Mouse (Mus musculus) heart, embryonic 10.5 days (tissue): ENCODE results near the gene Pbld1. TPM values are rescaled to one million over a fixed set of nuclear protein-coding genes. Genes with fewer than 3 reads are reported as not detected.

Source experiments
- DNase-seq: peaks from one replicate; pipeline ENCODE4 v3.0.0-alpha.2; 2017; ENCODE audit warnings: low spot score
- H3K27ac ChIP-seq: fragments of 300-500 bp; sonication (generic); 2 replicates; pipeline ENCODE4 v1.5.1; 2016; ENCODE audit warnings: mild to moderate bottlenecking
- H3K27me3 ChIP-seq: fragments of 300-500 bp; sonication (generic); 2 replicates; pipeline ENCODE4 v1.6.1; 2016; ENCODE audit warnings: mild to moderate bottlenecking; ENCODE audit not compliant: poor library complexity, insufficient read depth, severe bottlenecking
- H3K36me3 ChIP-seq: fragments of 300-500 bp; sonication (generic); 2 replicates; pipeline ENCODE4 v1.6.1; 2016; ENCODE audit warnings: mild to moderate bottlenecking, moderate library complexity
- H3K4me1 ChIP-seq: fragments of 300-500 bp; sonication (generic); 2 replicates; pipeline ENCODE4 v1.6.1; 2016; ENCODE audit warnings: mild to moderate bottlenecking
- H3K4me3 ChIP-seq: fragments of 300-500 bp; sonication (generic); 2 replicates; pipeline ENCODE4 v1.5.1; 2016; ENCODE audit warnings: mild to moderate bottlenecking, moderate library complexity
- H3K9me3 ChIP-seq: fragments of 300-500 bp; sonication (generic); 2 replicates; pipeline ENCODE4 v1.6.1; 2016; ENCODE audit warnings: mild to moderate bottlenecking, moderate library complexity
- WGBS: fragments of 180-500 bp; shearing (Covaris S2); methylation state at CpG from one replicate; pipeline ENCODE4 v1.1.7; 2016; 5-methylcytosine and 5-hydroxymethylcytosine counted together
- polyA plus RNA-seq: library from polyadenylated mRNA; unstranded; fragments of >200 nt; fragmentation: Nextera tagmentation; extraction: Ambion mirVana; gene quantifications from 2 replicates; pipeline ENCODE4 v1.2.1, GENCODE M21; 2016

Pbld1 gene
- polyA plus RNA-seq, 1 experiment from 2014 or later, result 1.7 TPM

DNA sequence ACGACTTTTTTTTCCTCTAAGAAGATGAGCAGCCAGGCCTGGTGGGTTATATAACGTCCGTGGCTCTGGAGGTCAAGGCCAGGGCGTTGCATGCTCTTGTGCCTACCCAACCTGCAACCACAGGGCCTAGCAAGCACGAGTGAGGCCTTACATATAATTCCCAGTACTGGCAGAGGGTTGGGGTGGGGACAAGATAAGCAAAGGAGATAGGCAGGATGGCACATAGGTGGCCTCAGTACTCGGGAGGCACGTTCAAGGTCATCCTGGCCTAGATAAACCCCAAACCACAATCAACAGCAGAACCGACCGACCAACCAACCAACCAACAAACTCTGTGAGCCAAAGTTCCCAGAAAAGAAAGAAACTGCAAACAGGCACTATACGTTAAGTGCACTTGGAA lies 26.3 kb downstream of the Pbld1 start:
- H3K4me1 ChIP-seq, result peaks cover 16% of the 10 kb centered on the region
- H3K27ac ChIP-seq, result no peak overlapping the region
- H3K36me3 ChIP-seq, result no peaks in the 10 kb centered on the region
- H3K27me3 ChIP-seq, result peaks cover 13% of the 10 kb centered on the region; the same call in 1 of the 2 replicates
- 78% methylated on average over 10 of the region's 10 CpGs for WGBS
- no peak overlapping the region for H3K4me3 ChIP-seq
- no peaks in the 10 kb centered on the region for H3K9me3 ChIP-seq
- DNase-seq, result no peak

DNA sequence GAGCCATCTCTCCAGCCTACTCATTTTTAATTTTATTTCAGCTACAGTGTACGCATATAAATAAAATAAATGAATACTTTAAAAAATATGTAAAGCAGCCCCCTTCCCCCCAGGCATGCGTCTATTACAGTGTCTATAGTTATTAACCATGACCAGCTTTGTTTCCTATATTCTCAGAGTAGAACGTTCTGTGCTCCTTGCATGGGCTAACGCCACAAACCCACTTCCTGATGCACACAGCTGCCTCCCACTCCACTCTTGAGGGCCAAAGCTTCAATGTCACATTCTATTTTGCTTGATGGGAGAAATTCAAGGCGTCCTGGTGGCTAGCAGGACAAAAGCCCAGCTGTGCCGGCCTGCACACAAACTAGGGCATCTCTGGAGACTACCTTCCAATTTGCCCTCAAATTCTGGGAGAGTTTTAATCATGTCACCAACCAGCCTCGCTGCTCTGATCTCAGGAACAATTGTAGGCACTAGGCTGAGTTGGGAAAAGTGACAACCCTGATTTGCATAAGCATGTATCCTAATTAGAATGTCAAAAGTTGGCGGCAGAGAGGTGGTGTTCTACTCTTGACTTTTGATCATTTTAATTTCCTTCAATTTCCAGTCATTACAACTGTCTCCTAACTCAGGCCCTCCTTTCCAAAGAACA lies 29.3 kb downstream of the Pbld1 start:
- H3K27me3 ChIP-seq, result peaks cover 14% of the 10 kb centered on the region; the same call in 1 of the 2 replicates
- H3K4me3 ChIP-seq, result peak overlapping the region; percentile 58
- H3K4me1 ChIP-seq, result peaks cover 16% of the 10 kb centered on the region
- WGBS, result 40% methylated on average over 8 of the region's 8 CpGs
- H3K36me3 ChIP-seq, result no peaks in the 10 kb centered on the region
- no peaks in the 10 kb centered on the region for H3K9me3 ChIP-seq
- DNase-seq, result no peak
- no peak overlapping the region for H3K27ac ChIP-seq

DNA sequence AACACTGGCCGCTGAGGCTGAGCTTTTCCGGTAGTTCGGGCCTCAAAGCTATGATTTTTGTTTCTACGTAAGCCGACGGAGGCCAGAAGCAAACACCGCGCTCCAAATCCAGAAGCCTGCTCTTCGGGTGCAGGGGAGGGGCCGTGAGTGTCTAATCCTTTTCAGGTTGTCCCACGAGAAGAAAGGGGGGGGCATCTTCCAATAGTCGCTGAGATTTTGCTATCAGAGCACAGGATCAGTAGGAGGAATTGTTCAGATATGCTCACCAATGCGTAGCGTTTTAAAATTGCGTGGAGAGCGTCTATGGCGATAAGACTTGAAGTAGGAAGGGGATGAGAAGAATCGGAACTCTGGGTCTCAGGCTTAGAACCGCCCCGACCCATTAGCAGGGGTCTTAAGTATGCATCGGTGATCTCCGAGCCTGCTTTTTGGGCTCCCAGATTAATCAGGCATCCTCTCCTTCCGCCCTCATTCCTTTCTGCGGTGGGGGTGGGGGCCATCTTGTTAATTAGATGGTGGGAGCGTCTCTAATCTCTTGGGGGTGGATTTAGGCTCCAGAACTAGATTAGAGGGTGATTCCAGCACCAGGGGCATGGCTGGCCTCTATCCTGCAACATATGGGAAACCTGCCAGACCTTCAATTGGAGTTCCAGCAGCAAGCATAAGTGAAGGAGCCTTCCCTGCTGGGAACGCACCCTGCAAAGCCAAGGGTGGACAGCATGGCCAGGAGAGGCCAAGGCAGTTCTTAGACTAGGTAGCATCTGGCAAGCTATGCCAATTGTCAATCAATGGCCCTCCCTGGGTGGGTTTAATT lies 30.0 kb downstream of the Pbld1 start:
- DNase-seq, result no peak
- 3% methylated on average over 26 of the region's 26 CpGs for WGBS
- Histone ChIP-seq H3K27ac (0 out of 2 replicates have a peak overlapping the region, but pooled peaks have one; percentile 16), H3K36me3 (no peaks in the 10 kb centered on the region), H3K27me3 (peaks cover 16% of the 10 kb centered on the region; the same call in 1 of the 2 replicates), H3K4me3 (peak overlapping the region; percentile 58), H3K9me3 (no peaks in the 10 kb centered on the region), H3K4me1 (peaks cover 16% of the 10 kb centered on the region)

DNA sequence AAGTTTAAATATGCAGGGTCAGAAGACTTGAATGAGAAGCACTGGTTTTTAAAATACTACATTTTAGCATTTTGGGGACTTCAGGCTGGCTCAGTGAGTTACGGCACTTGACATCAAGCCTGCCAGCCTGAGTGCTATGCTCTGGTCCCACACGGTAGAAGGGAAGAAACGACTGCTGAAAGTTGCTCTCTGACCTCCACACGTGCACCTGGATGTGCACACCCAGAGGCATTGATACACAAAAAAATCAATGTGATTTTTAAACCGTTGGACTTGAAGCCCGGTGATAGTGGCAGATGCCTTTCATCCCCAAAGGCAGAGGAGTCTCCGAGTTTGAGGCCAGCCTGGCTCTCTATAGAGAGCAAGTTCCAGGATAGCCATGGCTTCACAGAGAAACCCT lies 32.0 kb downstream of the Pbld1 start:
- Histone ChIP-seq H3K27me3 (peaks cover 34% of the 10 kb centered on the region; the same call in 1 of the 2 replicates), H3K36me3 (no peaks in the 10 kb centered on the region), H3K4me1 (peaks cover 12% of the 10 kb centered on the region), H3K4me3 (no peak overlapping the region), H3K27ac (no peak overlapping the region), H3K9me3 (no peaks in the 10 kb centered on the region)
- no peak for DNase-seq
- WGBS, result 71% methylated on average over 7 of the region's 7 CpGs

DNA sequence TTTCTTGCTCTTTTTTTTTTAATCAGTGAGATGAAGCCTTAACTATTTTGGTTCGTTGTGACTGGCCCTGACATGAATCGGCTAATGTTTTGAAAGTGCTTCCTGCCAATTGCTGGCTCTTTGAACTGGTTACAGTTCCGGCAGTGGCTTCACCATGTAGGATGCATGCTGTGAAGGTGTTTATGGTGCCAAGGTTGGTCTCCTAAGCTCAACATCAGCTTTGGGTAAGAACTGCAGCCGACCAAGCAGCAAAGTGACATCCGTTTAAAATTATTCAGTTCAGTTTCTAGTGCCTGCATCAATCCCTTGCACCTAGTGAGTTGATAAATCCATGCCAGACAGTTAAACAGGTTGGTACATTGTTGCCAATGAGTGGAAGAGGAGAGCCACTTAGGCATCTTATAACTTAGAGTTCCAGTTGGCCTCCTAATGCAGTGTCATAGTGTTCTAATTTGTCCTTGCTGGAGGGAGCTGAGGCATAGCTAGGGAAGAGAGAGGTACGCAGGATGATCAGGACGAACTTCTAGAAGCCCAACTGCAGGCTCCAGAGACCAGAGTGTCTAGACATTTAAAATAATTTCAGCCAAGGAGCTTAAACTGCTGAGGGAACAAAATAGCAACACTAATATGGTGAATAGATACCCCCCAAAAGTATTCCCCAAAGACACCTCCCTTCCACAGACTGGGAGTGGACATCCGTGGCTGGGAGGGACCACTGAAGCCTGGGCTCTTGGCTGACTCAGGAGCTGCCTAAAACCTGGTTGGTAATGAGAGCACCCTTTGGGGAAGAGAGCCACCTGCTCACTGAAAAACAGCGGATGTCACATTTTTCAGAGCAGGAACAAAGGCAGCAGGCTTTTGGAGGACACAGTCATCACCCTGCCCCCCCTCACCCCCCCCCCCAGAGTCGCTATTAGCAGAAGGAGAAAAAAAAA lies 32.9 kb downstream of the Pbld1 start:
- Histone ChIP-seq H3K27me3 (peaks cover 42% of the 10 kb centered on the region), H3K27ac (no peak overlapping the region), H3K36me3 (no peaks in the 10 kb centered on the region), H3K4me1 (peaks cover 12% of the 10 kb centered on the region), H3K9me3 (no peaks in the 10 kb centered on the region), H3K4me3 (no peak overlapping the region)
- DNase-seq, result no peak
- WGBS, result 76% methylated on average over 10 of the region's 10 CpGs

DNA sequence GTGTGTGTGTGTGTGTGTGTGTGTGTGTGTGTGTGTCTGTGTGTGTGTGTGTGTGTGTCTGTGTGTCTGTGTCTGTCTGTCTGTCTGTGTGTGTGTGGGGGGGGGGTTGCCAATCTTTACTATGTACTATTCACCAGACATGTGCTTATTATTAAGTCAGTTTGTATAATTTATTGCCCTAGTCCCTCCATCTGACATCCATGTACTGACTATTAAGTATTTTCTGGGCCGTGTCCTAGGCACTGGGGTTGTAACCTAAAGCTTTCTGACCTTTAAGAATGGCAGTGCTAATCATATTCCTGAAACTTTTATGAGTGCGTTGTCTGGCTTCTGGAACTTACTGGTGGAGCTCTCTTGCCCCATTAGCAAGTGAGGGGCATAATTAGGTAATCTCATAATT lies 36.8 kb downstream of the Pbld1 start:
- Histone ChIP-seq H3K9me3 (no peaks in the 10 kb centered on the region), H3K27ac (no peak overlapping the region), H3K4me3 (no peak overlapping the region), H3K4me1 (peaks cover 14% of the 10 kb centered on the region), H3K36me3 (no peaks in the 10 kb centered on the region), H3K27me3 (peaks cover 68% of the 10 kb centered on the region)
- no peak for DNase-seq
- WGBS, result 72% methylated on average over 2 of the region's 2 CpGs

DNA sequence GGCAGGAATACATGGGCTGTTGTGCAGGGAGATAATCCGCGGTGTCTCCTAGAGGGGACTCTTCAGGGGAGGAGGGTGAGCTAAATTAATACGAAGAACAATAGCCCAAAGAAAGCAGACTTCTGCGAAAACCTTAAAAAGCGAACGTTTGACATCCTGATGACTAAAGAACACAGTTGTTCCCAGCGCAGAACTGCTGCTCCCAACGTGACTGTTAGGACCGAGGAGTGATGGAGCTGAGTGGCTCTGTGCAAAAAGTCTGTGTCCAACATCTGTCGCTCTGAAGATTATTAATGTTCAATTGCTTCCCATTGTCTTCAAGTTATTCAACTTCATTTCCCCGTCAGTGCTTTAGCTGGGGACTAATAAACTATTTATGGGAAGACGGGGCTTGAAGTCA lies 38.2 kb downstream of the Pbld1 start:
- no peak for DNase-seq
- no peak overlapping the region for H3K27ac ChIP-seq
- H3K27me3 ChIP-seq, result peaks cover 73% of the 10 kb centered on the region
- H3K36me3 ChIP-seq, result no peaks in the 10 kb centered on the region
- H3K4me3 ChIP-seq, result no peak overlapping the region
- H3K4me1 ChIP-seq, result peaks cover 14% of the 10 kb centered on the region
- H3K9me3 ChIP-seq, result no peaks in the 10 kb centered on the region
- WGBS, result 68% methylated on average over 12 of the region's 12 CpGs

DNA sequence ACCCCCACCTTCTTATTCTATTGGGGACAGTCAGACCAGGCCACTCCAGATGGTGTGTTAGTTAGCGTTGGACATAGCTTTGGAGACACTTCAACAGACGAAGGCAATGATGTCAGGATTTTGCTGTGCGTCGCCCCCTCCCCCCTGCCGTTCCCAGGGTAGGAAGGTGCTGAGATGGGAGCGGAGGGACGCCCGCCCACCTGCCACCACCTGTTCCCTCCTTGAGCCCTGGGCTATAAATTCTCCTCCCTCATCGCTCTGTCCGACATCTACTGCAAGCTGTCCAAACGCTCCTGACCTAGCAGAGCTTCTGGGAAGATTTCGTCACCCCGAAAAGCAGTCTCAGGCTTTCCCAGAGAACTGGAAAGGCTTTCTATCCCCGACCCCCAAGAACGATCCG lies 39.6 kb downstream of the Pbld1 start, which contains the start of gene Atoh7:
Gene Atoh7, plus strand, starts transcription at position 131 of the 400 bp plus-strand sequence.
- Histone ChIP-seq H3K4me3 (peak within 1 kb of the TSS; percentile 72), H3K9me3 (no peaks in the 10 kb centered on the region), H3K4me1 (peaks cover 14% of the 10 kb centered on the region), H3K27me3 (peaks cover 70% of the 10 kb centered on the region), H3K27ac (peak within 1 kb of the TSS; percentile 72), H3K36me3 (no peaks in the 10 kb centered on the region)
- DNase-seq, result no peak
- 10% methylated on average over 16 of the region's 16 CpGs for WGBS

DNA sequence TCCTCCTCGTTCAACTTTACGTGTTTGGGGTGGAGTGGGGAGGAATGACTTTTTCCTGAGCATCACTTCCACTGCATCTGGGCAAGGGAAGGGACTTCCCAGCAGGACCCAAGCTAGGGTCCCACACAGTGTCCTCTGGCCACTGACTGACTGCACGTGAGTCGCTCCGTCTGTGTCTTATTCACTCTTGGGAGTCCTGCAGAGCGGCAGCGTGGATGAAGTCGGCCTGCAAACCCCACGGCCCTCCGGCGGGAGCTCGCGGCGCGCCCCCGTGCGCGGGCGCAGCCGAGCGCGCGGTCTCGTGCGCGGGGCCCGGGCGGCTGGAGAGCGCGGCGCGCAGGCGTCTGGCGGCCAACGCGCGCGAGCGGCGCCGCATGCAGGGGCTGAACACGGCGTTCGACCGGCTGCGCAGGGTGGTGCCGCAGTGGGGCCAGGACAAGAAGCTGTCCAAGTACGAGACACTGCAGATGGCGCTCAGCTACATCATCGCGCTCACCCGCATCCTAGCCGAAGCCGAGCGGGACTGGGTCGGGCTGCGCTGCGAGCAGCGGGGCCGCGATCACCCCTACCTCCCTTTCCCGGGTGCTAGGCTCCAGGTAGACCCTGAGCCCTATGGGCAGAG lies 40.1 kb downstream of the Pbld1 start:
- Histone ChIP-seq H3K4me3 (peak overlapping the region; percentile 72), H3K9me3 (no peaks in the 10 kb centered on the region), H3K27me3 (peaks cover 70% of the 10 kb centered on the region), H3K27ac (peak overlapping the region; percentile 72), H3K4me1 (peaks cover 14% of the 10 kb centered on the region), H3K36me3 (no peaks in the 10 kb centered on the region)
- DNase-seq, result no peak
- under 1% methylated on average over 62 of the region's 62 CpGs for WGBS

DNA sequence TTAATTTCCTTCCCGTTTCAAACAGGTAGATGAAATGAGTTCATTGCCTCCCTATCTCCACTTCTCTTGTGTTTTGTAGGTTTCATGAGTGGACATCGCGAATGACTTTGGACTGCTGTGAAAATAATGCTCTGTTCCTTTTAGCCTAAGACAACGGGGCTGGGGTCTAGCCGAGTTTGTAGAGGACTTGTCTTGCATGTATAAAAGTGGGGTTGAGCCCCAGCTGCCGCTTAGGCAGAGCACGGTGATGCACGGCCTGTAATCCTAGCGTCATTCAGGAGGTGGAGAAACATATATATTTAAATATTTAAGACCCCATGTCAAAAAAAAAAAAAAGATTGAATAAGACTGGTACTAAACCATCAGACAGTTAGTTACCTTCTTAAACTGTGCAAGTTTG lies 40.7 kb downstream of the Pbld1 start:
- Histone ChIP-seq H3K27ac (no peak overlapping the region), H3K4me1 (peaks cover 14% of the 10 kb centered on the region), H3K9me3 (no peaks in the 10 kb centered on the region), H3K27me3 (peaks cover 64% of the 10 kb centered on the region), H3K36me3 (no peaks in the 10 kb centered on the region), H3K4me3 (peak overlapping the region; percentile 72)
- no peak for DNase-seq
- 25% methylated on average over 9 of the region's 9 CpGs for WGBS

DNA sequence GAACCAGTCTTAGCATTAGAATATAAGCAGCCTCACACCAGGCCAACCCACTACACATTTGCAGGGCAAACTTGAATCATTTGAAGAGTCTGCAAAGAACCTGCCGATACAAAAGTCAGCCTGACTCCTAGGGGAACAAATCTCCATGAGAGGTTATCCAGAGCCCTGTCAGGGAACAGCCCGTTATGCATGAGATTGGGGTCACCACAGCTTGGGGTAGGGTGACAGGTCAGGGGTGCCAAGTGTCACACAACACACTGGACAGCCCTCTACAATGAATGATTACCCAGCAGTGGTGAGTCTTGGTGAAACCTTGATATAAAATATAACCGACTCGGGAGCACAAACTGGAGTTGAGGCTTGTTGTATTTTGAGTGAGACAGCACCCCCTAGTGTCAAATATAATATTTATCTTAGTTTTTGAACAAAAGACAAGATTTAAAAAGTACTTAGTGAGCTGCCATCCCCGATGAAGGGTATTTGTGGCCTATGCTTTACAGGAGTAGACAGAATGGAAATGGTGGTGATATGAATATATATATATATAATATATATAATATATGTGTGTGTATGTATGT lies 53.2 kb downstream of the Pbld1 start:
- no peaks in the 10 kb centered on the region for H3K4me1 ChIP-seq
- no peak overlapping the region for H3K4me3 ChIP-seq
- no peak for DNase-seq
- peaks cover 3% of the 10 kb centered on the region; the same call in 1 of the 2 replicates for H3K36me3 ChIP-seq
- H3K27ac ChIP-seq, result no peak overlapping the region
- no peaks in the 10 kb centered on the region for H3K27me3 ChIP-seq
- no peaks in the 10 kb centered on the region for H3K9me3 ChIP-seq
- 60% methylated on average over 5 of the region's 5 CpGs for WGBS
